Mouse (Mus musculus) cerebellum, adult 2 months (tissue): ENCODE results near the gene Fam78b.

Experiments
- CTCF ChIP-seq: fragments of 200-500 bp; IDR thresholded peaks from 2 replicates; pipeline ENCODE4 v1.5.1; 2011; ENCODE audit warnings: low read depth, mild to moderate bottlenecking, control low read depth, low read length, moderate library complexity, borderline replicate concordance; ENCODE audit not compliant: insufficient read depth
- POLR2A ChIP-seq: fragments of 200-500 bp; IDR thresholded peaks from 2 replicates; pipeline ENCODE4 v1.6.1; 2011; ENCODE audit warnings: low read length, control low read depth, borderline replicate concordance; ENCODE audit not compliant: insufficient read depth

- TF ChIP-seq CTCF (no peak), POLR2A (no peak)
Observed at GRCm38 (mm10) chr1:167114363-167115050, 113.3 kb downstream of the Fam78b start.
